Mouse (Mus musculus) cerebellum, adult 2 months (tissue): Measurements from ENCODE around the gene Grn. TPM values are rescaled to one million over a fixed set of nuclear protein-coding genes. Genes with fewer than 3 reads are reported as not detected.

Source experiments
- DNase-seq, 2 experiments: peaks; one replicate each; pipeline ENCODE4 v3.0.0; 2021
- H3K27ac ChIP-seq: fragments of 200-500 bp; 2 replicates; pipeline ENCODE4 v1.5.1; 2012; ENCODE audit warnings: low read length, control low read depth, inconsistent platforms; ENCODE audit not compliant: insufficient read depth
- H3K27me3 ChIP-seq: fragments of 200-500 bp; 2 replicates; pipeline ENCODE4 v1.6.1; 2012; ENCODE audit warnings: inconsistent platforms, mild to moderate bottlenecking, low read length, moderate library complexity; ENCODE audit not compliant: control insufficient read depth, insufficient read depth
- H3K4me1 ChIP-seq: fragments of 200-500 bp; 2 replicates; pipeline ENCODE4 v1.6.1; 2011; ENCODE audit warnings: low read length; ENCODE audit not compliant: control insufficient read depth, insufficient read depth
- H3K4me3 ChIP-seq: fragments of 200-500 bp; replicated peaks from 2 replicates; pipeline ENCODE3; 2011; ENCODE audit warnings: mild to moderate bottlenecking, low read depth, low read length, control low read depth; ENCODE audit not compliant: insufficient read depth
- CTCF ChIP-seq: fragments of 200-500 bp; IDR thresholded peaks from 2 replicates; pipeline ENCODE4 v1.5.1; 2011; ENCODE audit warnings: low read depth, mild to moderate bottlenecking, control low read depth, low read length, moderate library complexity, borderline replicate concordance; ENCODE audit not compliant: insufficient read depth
- POLR2A ChIP-seq: fragments of 200-500 bp; IDR thresholded peaks from 2 replicates; pipeline ENCODE4 v1.6.1; 2011; ENCODE audit warnings: low read length, control low read depth, borderline replicate concordance; ENCODE audit not compliant: insufficient read depth
- whole genome bisulfite sequencing: fragments of 180-500 bp; shearing (Covaris S2); methylation state at CpG from one replicate; pipeline ENCODE4 v1.1.7; 2018; 5-methylcytosine and 5-hydroxymethylcytosine counted together
- polyA plus RNA-seq: library from polyadenylated mRNA; depleted of rRNA; stranded (reverse); fragments of >200 nt; gene quantifications from 2 replicates; pipeline ENCODE4 v1.2.3, GENCODE M21; 2012

Grn gene
- polyA plus RNA-seq, 1 experiment, result 58.4 TPM

DNA sequence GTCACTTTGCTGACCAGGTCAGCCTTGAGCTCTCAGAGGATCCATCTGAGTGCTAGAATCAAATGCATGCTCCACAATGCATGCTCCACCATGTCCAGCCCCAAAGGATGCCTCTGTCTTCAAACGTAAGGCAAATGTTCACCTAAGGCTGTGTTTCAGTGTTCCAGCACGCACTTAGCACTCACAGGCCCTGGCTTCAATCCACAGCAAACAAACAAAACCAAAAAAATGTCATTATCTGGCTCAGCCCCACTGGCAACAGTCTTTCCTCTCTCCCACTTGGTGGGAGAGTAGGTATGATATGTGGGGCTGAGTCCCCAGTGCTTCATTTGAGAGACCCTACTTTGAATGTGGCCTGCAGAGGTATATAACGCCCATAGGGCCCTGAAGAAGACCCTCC is 19.1 kb upstream of the Grn start:
- H3K27ac ChIP-seq, result no peak overlapping the region
- DNase-seq, result no peak
- no peak for TF ChIP-seq CTCF
- TF ChIP-seq POLR2A, result no peak
- 70% methylated on average over 3 of the region's 3 CpGs for WGBS
- 0 out of 2 replicates have a peak, but pooled peaks cover 1% of the 10 kb centered on the region for H3K4me1 ChIP-seq
- no peak overlapping the region for H3K4me3 ChIP-seq
- H3K27me3 ChIP-seq, result no peaks in the 10 kb centered on the region

DNA sequence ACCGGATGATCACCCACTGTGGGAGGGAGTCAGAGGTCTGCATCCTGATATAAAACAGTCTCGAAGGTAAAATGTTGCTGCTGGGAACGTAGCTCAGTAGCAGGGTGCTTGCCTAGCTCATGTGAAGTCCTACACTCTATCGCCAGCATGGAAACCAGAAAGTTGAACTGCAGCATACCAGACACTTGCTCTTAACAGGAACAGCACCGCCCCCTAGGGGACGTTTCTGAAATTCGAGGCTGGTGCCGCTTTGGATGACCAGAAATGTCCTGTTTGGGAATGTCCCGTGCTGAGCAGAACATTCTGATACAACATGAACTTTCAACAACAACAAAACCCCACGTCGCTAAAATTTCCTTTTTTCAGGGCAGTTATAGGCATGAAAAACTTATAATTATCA is 18.4 kb upstream of the Grn start:
- WGBS, result 2% methylated on average over 11 of the region's 11 CpGs
- Histone ChIP-seq H3K27me3 (no peaks in the 10 kb centered on the region), H3K4me3 (no peak overlapping the region), H3K27ac (no peak overlapping the region), H3K4me1 (no peaks in the 10 kb centered on the region)
- TF ChIP-seq CTCF (peak; percentile 97), POLR2A (no peak)
- DNase-seq, result peak; percentile 88 to 92

GRCm38 (mm10) chr11:102413059-102413458 is 17.1 kb upstream of the Grn start:
- WGBS, result 71% methylated on average over 8 of the region's 8 CpGs
- DNase-seq, result no peak
- H3K27me3 ChIP-seq, result no peaks in the 10 kb centered on the region
- no peaks in the 10 kb centered on the region for H3K4me1 ChIP-seq
- H3K27ac ChIP-seq, result no peak overlapping the region
- no peak for TF ChIP-seq POLR2A
- no peak for TF ChIP-seq CTCF
- H3K4me3 ChIP-seq, result no peak overlapping the region

- DNase-seq, result no peak
- WGBS, result 64% methylated on average over 10 of the region's 10 CpGs
- H3K4me3 ChIP-seq, result no peak overlapping the region
- TF ChIP-seq POLR2A (no peak), CTCF (no peak)
- no peaks in the 10 kb centered on the region for H3K27me3 ChIP-seq
- H3K27ac ChIP-seq, result no peak overlapping the region
- no peaks in the 10 kb centered on the region for H3K4me1 ChIP-seq
Measured at GRCm38 (mm10) chr11:102415034-102415802, 14.9 kb upstream of the Grn start.

DNA sequence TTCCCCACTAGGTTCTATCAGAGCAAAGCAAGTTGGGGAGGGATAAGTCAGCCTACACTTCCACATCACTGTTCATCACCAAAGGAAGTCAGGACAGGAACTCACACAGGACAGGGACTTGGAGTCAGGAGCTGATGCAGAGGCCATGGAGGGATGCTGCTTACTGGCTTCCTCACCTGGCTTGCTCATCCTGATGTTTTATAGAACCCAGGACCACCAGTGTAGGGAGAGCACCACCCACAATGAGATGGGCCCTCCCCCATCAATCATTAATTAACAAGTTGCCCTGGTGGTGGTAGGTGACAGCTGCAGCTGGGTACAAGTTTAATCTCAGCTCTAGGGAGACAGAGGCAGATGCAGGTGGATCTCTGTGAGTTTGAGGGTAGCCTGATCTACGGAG is 13.0 kb upstream of the Grn start:
- H3K27ac ChIP-seq, result no peak overlapping the region
- H3K27me3 ChIP-seq, result no peaks in the 10 kb centered on the region
- TF ChIP-seq POLR2A, result no peak
- TF ChIP-seq CTCF, result no peak
- no peak overlapping the region for H3K4me3 ChIP-seq
- no peak for DNase-seq
- H3K4me1 ChIP-seq, result no peaks in the 10 kb centered on the region
- 77% methylated on average over 1 of the region's 1 CpGs for WGBS

GRCm38 (mm10) chr11:102418887-102419286 is 11.2 kb upstream of the Grn start:
- Histone ChIP-seq H3K27me3 (no peaks in the 10 kb centered on the region), H3K4me1 (no peaks in the 10 kb centered on the region), H3K4me3 (no peak overlapping the region), H3K27ac (no peak overlapping the region)
- DNase-seq, result no peak
- TF ChIP-seq CTCF, result no peak

- Histone ChIP-seq H3K4me1 (no peaks in the 10 kb centered on the region), H3K27ac (no peak overlapping the region), H3K27me3 (no peaks in the 10 kb centered on the region), H3K4me3 (no peak overlapping the region)
- TF ChIP-seq POLR2A (no peak), CTCF (no peak)
- WGBS, result 50% methylated on average over 8 of the region's 8 CpGs
- DNase-seq, result no peak
Measured at GRCm38 (mm10) chr11:102421559-102421958, 8.6 kb upstream of the Grn start.

- Histone ChIP-seq H3K4me3 (no peak overlapping the region), H3K27me3 (no peaks in the 10 kb centered on the region), H3K27ac (no peak overlapping the region), H3K4me1 (no peaks in the 10 kb centered on the region)
- DNase-seq, result no peak
- no peak for TF ChIP-seq POLR2A
- TF ChIP-seq CTCF, result no peak
- 83% methylated on average over 6 of the region's 6 CpGs for WGBS
Measured at GRCm38 (mm10) chr11:102424666-102425065, 5.4 kb upstream of the Grn start.
